Mouse (Mus musculus) 416B (cell line): Measurements from ENCODE around the gene Hdac9.
"Not testable (repeated sequence)": the region's sequence is repeated elsewhere in the genome, so short reads cannot be mapped to it uniquely, and the experiment has no call there.

Experiments
- DNase-seq: peaks from one replicate; pipeline ENCODE4 v3.0.0; 2011; ENCODE audit warnings: low read depth

Hdac9 gene

GRCm38 (mm10) chr12:34087292-34087942 lies 829.5 kb downstream of the Hdac9 start:
- no peak for DNase-seq

- no peak for DNase-seq
These were observed 839.9 kb downstream of the Hdac9 start for GRCm38 (mm10) chr12:34076981-34077380.

GRCm38 (mm10) chr12:34075805-34076509 lies 840.9 kb downstream of the Hdac9 start:
- DNase-seq = peak; percentile 83

- DNase-seq = no peak
These were observed 864.4 kb downstream of the Hdac9 start for GRCm38 (mm10) chr12:34052508-34052907.

- DNase-seq = no peak
These were observed 864.9 kb downstream of the Hdac9 start for GRCm38 (mm10) chr12:34052036-34052435.

GRCm38 (mm10) chr12:34051112-34051511 lies 865.8 kb downstream of the Hdac9 start:
- DNase-seq = peak; percentile 37

GRCm38 (mm10) chr12:34040949-34041348 lies 875.9 kb downstream of the Hdac9 start:
- DNase-seq = peak; percentile 76

- DNase-seq = no peak
These were observed 876.8 kb downstream of the Hdac9 start for GRCm38 (mm10) chr12:34040061-34040460.

- not testable (repeated sequence) for DNase-seq
These were observed 907.1 kb downstream of the Hdac9 start for GRCm38 (mm10) chr12:34009796-34010195.
